Mouse (Mus musculus) fat pad, adult 2 months (tissue): ENCODE data around the gene Htatsf1.

Experiments used
- DNase-seq: peaks from one replicate; pipeline ENCODE4 v3.0.0-alpha.2; 2011; ENCODE audit warnings: low read depth, low spot score; ENCODE audit errors: extremely low read depth

Htatsf1 gene

DNA sequence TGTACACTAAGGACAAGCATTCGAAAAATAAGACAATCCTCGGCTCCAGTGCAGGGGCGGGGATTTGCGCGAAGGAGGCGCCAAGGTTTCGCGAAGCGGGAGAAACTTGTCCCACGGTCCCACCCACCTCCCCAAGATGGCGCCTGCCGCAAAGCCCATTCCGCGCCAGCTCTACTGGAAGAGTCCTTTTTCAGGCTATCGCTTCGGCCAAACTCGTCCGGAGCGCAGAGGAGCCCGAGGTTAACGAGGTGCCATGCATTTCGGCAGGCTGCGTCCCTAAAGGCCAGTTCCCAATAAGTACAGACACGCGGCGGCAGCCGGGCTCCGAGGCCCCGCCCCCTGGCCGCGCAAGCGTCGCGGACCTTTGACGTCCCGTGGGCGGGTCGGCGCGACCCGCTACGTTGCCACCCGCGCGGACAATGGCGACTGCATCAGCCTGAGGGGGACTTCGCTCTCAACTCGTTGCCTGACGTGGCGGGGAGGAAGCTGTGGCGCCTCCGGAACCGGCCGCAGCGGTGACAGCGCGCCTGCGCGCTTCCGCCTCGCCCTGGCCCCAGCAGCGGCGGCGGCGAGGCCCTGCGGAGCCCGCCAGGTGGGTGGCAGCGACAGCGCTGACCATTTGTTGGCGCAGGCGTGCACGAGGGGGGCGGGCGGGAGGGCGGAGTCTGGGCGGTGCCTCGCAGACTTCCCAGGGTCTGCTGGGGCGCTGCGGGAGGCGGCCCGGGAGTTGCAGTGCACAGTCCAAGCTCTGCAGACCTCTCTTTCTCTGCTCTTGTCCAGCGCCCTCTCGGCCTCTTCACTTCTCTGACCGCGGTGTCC lies at the start of gene Htatsf1:
Gene Htatsf1, plus strand, starts transcription at position 410 of the 819 bp plus-strand sequence.
- DNase-seq: peak; percentile 7

DNA sequence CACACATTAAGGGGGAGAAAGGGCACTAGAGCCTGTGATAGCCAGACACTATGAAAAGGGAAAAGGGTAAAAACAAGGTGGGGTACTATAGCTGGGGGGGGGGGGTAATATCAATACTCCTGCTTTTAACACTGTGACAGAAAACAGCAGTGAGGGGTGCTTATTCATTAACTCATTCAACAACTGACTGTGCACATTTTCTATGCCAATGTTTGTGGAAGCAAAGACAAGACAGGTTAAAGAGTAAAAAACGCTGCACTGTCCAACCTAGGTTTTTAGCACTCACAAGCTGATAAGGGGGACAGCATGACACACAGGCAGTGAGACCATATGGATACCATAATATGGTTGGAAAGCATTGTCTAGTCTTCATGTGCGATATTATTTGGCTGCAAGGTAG lies 40.5 kb upstream of the Htatsf1 start:
- DNase-seq: no peak

DNA sequence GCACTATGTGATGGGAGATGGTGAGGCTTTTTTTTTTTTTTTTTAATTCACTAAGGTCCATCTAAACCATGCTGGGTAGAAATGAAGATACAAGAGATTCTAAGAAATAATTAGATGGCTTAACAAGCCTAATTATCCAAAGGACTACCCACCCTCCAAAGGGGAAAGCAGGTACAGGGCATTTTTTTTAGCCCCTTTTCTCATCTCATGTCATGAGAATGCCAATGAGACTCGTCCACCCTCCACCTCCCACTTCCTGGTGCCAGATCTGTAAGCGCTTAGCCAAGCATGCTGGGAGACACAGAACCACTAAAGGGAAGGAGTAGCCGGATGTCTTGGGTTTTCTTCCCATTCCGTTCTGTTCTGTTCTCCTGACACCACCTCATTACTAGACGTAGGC lies 10.6 kb upstream of the Htatsf1 start, which contains the start of gene Brs3:
Gene Brs3, plus strand, starts transcription at position 301 of the 400 bp plus-strand sequence.
- DNase-seq: no peak

DNA sequence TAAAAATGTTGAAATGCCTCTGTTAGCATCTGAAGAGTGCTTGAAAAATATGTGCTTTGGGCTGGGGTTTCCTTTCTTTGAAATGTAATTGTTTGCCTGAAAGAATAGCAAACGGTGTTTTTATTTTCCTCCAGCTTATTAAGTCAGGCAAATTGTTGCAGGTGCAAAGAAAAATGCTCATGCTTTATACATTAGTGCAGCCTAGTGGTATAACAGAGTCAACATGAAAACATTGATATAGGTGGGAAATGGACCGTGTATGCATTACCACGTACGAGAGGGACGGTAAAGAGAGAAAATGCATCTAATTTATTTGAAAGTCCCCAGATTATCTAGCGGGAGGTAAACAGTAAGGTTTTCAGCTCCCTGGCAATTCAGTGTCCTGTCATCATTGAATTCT lies 9.5 kb upstream of the Htatsf1 start:
- DNase-seq: no peak

DNA sequence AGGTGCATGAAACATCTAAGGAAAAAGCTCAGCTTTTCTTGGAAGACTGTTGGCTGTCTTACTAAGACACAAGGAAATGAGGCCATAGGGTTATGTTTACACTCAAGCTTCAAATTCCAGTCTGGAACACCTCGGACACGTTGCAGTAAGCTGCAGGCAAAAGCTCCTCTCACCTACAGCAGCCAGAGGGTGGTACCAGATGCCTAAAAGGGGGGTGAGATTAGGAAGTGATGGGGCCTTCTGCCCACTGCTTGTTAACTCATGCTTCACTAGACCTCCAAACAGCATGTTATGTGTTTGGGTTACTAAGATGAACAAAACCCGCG lies 572 bp upstream of the Htatsf1 start:
- DNase-seq: peak; percentile 4

DNA sequence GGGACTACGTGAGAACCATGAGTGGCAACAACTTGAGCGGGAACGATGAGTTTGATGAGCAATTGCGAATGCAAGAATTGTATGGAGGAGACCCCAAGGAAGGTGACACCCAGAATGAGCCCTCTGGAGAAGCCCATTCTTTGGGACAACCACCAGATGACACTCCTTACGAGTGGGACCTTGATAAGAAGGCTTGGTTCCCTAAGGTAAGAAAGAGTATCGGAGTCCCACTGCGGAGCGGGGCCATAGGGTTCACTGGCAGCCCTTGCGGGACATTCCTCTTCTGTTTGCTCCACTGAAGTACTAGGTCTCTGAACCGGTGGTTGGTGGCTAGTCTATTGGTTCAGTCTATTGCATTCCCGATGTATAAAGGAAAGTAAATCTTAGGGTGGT lies 606 bp downstream of the Htatsf1 start:
- DNase-seq: no peak

DNA sequence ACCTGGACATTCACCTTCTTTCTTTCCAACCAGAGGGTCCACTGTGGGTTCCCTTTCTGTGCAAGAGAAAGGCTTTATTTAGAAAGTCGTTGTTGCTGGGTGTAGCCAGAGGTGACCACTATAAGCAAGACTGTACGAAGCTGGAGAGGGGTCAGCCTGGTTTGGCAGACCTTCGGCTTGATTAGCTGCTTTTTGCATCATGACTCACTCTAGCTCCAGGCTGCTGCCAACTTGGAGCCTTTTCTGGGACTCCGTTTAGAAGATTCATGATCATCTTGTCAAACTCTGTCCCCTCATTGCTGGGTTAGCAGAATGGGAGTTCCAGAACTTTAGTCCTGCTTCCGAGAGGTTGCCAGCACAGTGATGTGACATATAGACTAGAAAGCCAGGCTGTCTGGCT lies 28.1 kb downstream of the Htatsf1 start:
- DNase-seq: no peak

DNA sequence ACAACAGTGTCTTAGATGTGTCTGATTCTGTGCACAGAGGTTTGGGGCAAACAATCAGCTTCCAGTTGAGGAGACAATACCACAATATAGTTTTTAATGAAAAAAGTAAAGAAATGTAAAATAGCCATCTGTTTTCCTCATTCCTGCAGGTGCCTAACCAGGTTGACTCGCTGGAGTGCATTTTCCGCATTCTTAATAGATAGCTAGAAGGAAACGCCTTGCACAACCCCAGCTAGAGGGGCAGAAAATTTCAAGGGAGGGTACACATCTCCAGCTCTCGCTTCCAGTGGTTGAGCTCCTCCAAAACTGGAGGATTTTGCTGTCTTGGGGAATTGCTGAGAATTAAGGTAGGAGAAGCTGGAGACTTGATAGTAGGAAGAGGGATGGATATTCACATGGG lies 34.4 kb downstream of the Htatsf1 start, which contains the start of gene Vgll1:
Gene Vgll1, plus strand, starts transcription at position 301 of the 400 bp plus-strand sequence.
- DNase-seq: no peak

DNA sequence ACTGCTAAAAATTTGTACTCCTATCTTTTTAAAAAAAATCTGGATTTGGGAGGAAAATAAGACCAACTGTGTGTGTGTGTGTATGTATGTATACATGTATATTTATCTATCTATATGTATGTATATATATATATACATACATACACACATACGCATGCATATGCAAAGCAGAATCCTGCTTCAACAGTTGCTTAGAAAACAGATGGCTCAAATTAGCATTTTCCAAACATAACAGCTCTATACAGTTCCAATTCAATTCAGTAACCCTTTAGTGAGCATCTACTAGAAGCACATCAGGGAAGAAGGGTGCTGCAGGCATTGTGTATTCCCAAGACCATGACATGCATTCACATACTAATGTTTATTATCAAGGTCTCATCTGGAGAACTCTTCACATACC lies 50.0 kb downstream of the Htatsf1 start:
- DNase-seq: no peak

DNA sequence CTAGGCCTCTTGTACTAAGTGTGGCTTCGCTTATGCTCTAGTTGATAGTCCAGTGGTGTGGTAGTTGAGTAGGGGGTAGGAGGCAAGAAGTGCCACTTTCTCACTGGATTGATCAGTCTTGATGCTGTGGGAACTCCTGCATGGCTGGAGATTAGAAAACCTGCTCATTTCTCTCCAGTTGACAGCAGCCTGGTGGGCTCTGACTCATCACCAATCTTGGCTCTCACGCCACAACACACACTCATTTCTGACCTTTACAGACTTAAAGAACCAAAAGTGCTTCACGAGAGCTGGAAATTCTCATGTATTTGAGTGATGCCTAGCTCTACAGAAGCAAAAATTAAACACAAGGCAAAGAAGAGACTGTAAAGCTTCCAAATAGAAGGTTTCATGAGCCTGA lies 53.6 kb downstream of the Htatsf1 start:
- no peak for DNase-seq
